Mouse (Mus musculus) small intestine, adult 2 months (tissue): Measurements from ENCODE around the gene Gm11096. TPM values are rescaled to one million over a fixed set of nuclear protein-coding genes. Genes with fewer than 3 reads are reported as not detected.

Experiments used
- H3K27ac ChIP-seq: fragments of 200-500 bp; 2 replicates; pipeline ENCODE4 v1.5.1; 2012; ENCODE audit warnings: low read depth, low read length, control low read depth, inconsistent platforms; ENCODE audit not compliant: insufficient read depth
- H3K27me3 ChIP-seq: fragments of 200-500 bp; 2 replicates; pipeline ENCODE4 v1.6.1; 2012; ENCODE audit warnings: mild to moderate bottlenecking, moderate library complexity, low read length, inconsistent platforms; ENCODE audit not compliant: control insufficient read depth, insufficient read depth
- H3K36me3 ChIP-seq: fragments of 200-500 bp; 2 replicates; pipeline ENCODE4 v1.6.1; 2012; ENCODE audit warnings: mild to moderate bottlenecking, low read length, control low read depth, inconsistent platforms; ENCODE audit not compliant: control insufficient read depth, insufficient read depth
- H3K4me1 ChIP-seq: fragments of 200-500 bp; 2 replicates; pipeline ENCODE4 v1.6.1; 2012; ENCODE audit warnings: low read length, inconsistent platforms, mixed read lengths; ENCODE audit not compliant: control insufficient read depth, insufficient read depth, insufficient read length
- H3K4me3 ChIP-seq: fragments of 200-500 bp; 2 replicates; pipeline ENCODE4 v1.5.1; 2012; ENCODE audit warnings: low read depth, mild to moderate bottlenecking, control low read depth, inconsistent platforms, low read length, moderate library complexity
- CTCF ChIP-seq: fragments of 200-500 bp; IDR thresholded peaks from 2 replicates; pipeline ENCODE4 v1.5.1; 2012; ENCODE audit warnings: low read depth, mild to moderate bottlenecking, control low read depth, inconsistent platforms, low read length, moderate library complexity, mixed read lengths; ENCODE audit not compliant: insufficient replicate concordance, insufficient read length; ENCODE audit errors: extremely low read depth
- POLR2A ChIP-seq: fragments of 200-500 bp; IDR thresholded peaks from 2 replicates; pipeline ENCODE4 v1.6.1; 2012; ENCODE audit warnings: low read depth, mild to moderate bottlenecking, control low read depth, inconsistent platforms, low read length, moderate library complexity
- WGBS: fragments of 180-500 bp; shearing (Covaris S2); methylation state at CpG from one replicate; pipeline ENCODE4 v1.1.7; 2018; 5-methylcytosine and 5-hydroxymethylcytosine counted together
- polyA plus RNA-seq: library from polyadenylated mRNA; depleted of rRNA; stranded (reverse); fragments of >200 nt; gene quantifications from 2 replicates; pipeline ENCODE4 v1.2.3, GENCODE M21; 2012; rRNA removed

The Gm11096 gene
- not detected in 2 replicates for polyA plus RNA-seq

GRCm38 (mm10) chr17:81441463-81441862 is at the start of gene Gm11096:
Gm11096 (plus strand) TSS chr17:81441763.
- Histone ChIP-seq H3K4me1 (no peaks in the 10 kb centered on the region), H3K27me3 (no peaks in the 10 kb centered on the region), H3K27ac (no peak within 1 kb of the TSS), H3K4me3 (no peak within 1 kb of the TSS), H3K36me3 (no peaks in the 10 kb centered on the region)
- TF ChIP-seq POLR2A (no peak), CTCF (no peak)

GRCm38 (mm10) chr17:81393040-81393439 is 48.5 kb upstream of the Gm11096 start:
- TF ChIP-seq CTCF, result no peak
- no peak for TF ChIP-seq POLR2A
- no peaks in the 10 kb centered on the region for H3K4me1 ChIP-seq

GRCm38 (mm10) chr17:81394124-81394523 is 47.4 kb upstream of the Gm11096 start:
- 33% methylated on average over 2 of the region's 2 CpGs for WGBS
- H3K4me1 ChIP-seq, result no peaks in the 10 kb centered on the region
- H3K4me3 ChIP-seq, result no peak overlapping the region
- TF ChIP-seq POLR2A, result no peak
- no peak for TF ChIP-seq CTCF
- no peak overlapping the region for H3K27ac ChIP-seq
- no peaks in the 10 kb centered on the region for H3K27me3 ChIP-seq
- no peaks in the 10 kb centered on the region for H3K36me3 ChIP-seq

More at GRCm38 (mm10) chr17:81393040-81393439, 48.5 kb upstream of the Gm11096 start:
- no peak overlapping the region for H3K4me3 ChIP-seq
- no peaks in the 10 kb centered on the region for H3K36me3 ChIP-seq
- H3K27ac ChIP-seq, result no peak overlapping the region
- H3K27me3 ChIP-seq, result no peaks in the 10 kb centered on the region
- WGBS, result 66% methylated on average over 4 of the region's 4 CpGs

- Histone ChIP-seq H3K4me1 (no peaks in the 10 kb centered on the region), H3K27me3 (no peaks in the 10 kb centered on the region), H3K36me3 (no peaks in the 10 kb centered on the region), H3K4me3 (no peak overlapping the region), H3K27ac (no peak overlapping the region)
- WGBS, result 74% methylated on average over 1 of the region's 1 CpGs
- TF ChIP-seq POLR2A, result no peak
- no peak for TF ChIP-seq CTCF
Observed at GRCm38 (mm10) chr17:81397434-81397833, 44.1 kb upstream of the Gm11096 start.

GRCm38 (mm10) chr17:81400377-81400776 is 41.2 kb upstream of the Gm11096 start:
- no peak overlapping the region for H3K4me3 ChIP-seq
- TF ChIP-seq POLR2A, result no peak
- TF ChIP-seq CTCF, result no peak
- WGBS, result 51% methylated on average over 5 of the region's 5 CpGs
- no peaks in the 10 kb centered on the region for H3K36me3 ChIP-seq
- H3K27ac ChIP-seq, result no peak overlapping the region
- H3K27me3 ChIP-seq, result no peaks in the 10 kb centered on the region
- H3K4me1 ChIP-seq, result no peaks in the 10 kb centered on the region

- no peaks in the 10 kb centered on the region for H3K36me3 ChIP-seq
- WGBS, result 48% methylated on average over 2 of the region's 2 CpGs
- TF ChIP-seq POLR2A, result no peak
- no peak for TF ChIP-seq CTCF
- no peak overlapping the region for H3K27ac ChIP-seq
- H3K4me3 ChIP-seq, result no peak overlapping the region
- H3K27me3 ChIP-seq, result no peaks in the 10 kb centered on the region
- no peaks in the 10 kb centered on the region for H3K4me1 ChIP-seq
Observed at GRCm38 (mm10) chr17:81402636-81403035, 38.9 kb upstream of the Gm11096 start.

GRCm38 (mm10) chr17:81403121-81403520 is 38.4 kb upstream of the Gm11096 start:
- TF ChIP-seq POLR2A (no peak), CTCF (no peak)
- Histone ChIP-seq H3K4me3 (no peak overlapping the region), H3K27ac (no peak overlapping the region), H3K4me1 (no peaks in the 10 kb centered on the region), H3K27me3 (no peaks in the 10 kb centered on the region), H3K36me3 (no peaks in the 10 kb centered on the region)
- 85% methylated on average over 4 of the region's 4 CpGs for WGBS
